Mouse (Mus musculus): ENCODE measurements around the gene Eif4h.

DNA sequence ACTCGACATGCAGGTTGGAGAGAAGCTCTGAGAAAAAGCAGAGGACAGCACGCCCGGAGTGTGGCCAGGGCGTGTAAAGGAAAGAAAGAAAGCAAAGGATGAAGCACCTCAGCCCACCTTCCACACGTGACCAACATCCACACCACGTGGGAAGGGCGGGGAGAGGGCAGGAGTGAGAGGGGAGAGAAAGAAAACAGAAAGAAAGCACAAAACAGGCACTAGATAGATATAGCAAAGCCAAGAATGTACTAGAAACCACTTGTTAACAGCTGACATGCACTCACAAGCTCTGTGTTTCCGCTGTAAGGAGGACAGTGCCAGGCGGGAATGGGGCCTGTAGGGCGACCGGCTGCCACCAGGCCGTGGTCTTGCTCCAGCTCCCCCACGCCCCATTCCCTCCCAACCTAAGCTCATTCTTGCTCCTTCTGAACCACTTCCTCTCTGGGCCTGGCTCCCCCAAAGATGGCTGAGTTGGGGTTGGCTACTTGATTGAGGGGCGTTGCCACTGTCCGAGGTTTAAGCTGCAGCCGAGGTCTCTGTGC lies 18.1 kb downstream of the Eif4h start:
- TF ChIP-seq CTCF (IDR thresholded peaks at IDR 0.05; ENCODE audit: low read depth) (no peak), EP300 (IDR thresholded peaks at IDR 0.05; ENCODE audit: low read depth) (no peak)
